Mouse (Mus musculus) megakaryocyte, embryonic 14.5 days (primary cell): Measurements from ENCODE around the gene Olfr186. TPM values are rescaled to one million over a fixed set of nuclear protein-coding genes. Genes with fewer than 3 reads are reported as not detected.

Experiments
- H3K27me3 ChIP-seq: replicated peaks from 2 replicates; pipeline ENCODE3; 2012; ENCODE audit warnings: inconsistent platforms
- H3K36me3 ChIP-seq: replicated peaks from 2 replicates; pipeline ENCODE3; 2012; ENCODE audit warnings: low read length, inconsistent platforms, mixed read lengths
- H3K4me1 ChIP-seq: 2 replicates; pipeline ENCODE4 v1.6.1; 2012; ENCODE audit warnings: inconsistent platforms
- H3K4me3 ChIP-seq: replicated peaks from 2 replicates; pipeline ENCODE3; 2012; ENCODE audit warnings: moderate library complexity, mild to moderate bottlenecking, inconsistent platforms
- H3K9me3 ChIP-seq: 2 replicates; pipeline ENCODE4 v1.6.1; 2012; ENCODE audit warnings: inconsistent platforms
- FLI1 ChIP-seq: IDR thresholded peaks from 2 replicates; pipeline ENCODE4 v1.6.1; 2012; ENCODE audit warnings: low read length, inconsistent platforms, mixed read lengths
- GATA1 ChIP-seq: IDR thresholded peaks from 3 replicates; pipeline ENCODE4 v1.6.1; 2012; ENCODE audit warnings: mixed read lengths, low read length, inconsistent platforms, borderline replicate concordance
- polyA plus RNA-seq: library from polyadenylated mRNA; stranded (reverse); fragments of >175 nt; gene quantifications from 2 replicates; pipeline ENCODE4 v1.2.3, GENCODE M21; 2012; ENCODE audit warnings: low replicate concordance; ENCODE audit not compliant: insufficient read depth

Olfr186 gene
- polyA plus RNA-seq, 1 experiment, result not detected

DNA sequence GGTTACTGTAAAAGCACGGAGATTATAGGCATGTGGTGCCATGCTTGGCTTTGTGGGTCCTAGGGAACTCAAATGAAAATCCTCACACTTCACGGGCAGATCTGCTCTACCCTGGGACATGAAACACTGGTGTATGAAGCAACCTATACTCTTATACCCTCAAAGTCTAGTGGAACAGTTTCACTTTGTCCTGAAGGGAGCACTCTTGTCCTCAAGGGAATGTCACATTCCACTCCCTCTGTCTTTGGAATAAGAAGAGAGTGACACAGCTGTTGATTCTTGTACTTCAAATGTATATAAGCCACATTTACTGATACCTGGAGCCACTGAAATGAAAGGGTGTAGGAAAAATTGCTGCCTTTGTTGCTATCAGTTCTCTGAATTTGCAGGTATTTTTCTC lies 35.0 kb downstream of the Olfr186 start, which contains the start of gene Olfr183:
Gene Olfr183 (plus strand): TSS at position 301 of the 400 bp plus-strand sequence.
- H3K27me3 ChIP-seq, result no peaks in the 10 kb centered on the region
- TF ChIP-seq FLI1 (no peak), GATA1 (no peak)
- no peaks in the 10 kb centered on the region for H3K36me3 ChIP-seq
- no peaks in the 10 kb centered on the region for H3K4me1 ChIP-seq
- no peaks in the 10 kb centered on the region for H3K9me3 ChIP-seq
- H3K4me3 ChIP-seq, result no peak within 1 kb of the TSS

Other genes starting within 250 kb of the Olfr186 start
- gene Olfr173, start 230.0 kb downstream of the Olfr186 start, polyA plus RNA-seq, result not detected in 2 replicates
- not detected in 2 replicates for gene Olfr175-ps1, start 203.5 kb downstream of the Olfr186 start, polyA plus RNA-seq
- gene Olfr177, start 155.5 kb downstream of the Olfr186 start, polyA plus RNA-seq, result not detected in 2 replicates
- not detected in 2 replicates for gene Olfr178, start 138.2 kb downstream of the Olfr186 start, polyA plus RNA-seq
- gene Olfr181, start 101.5 kb downstream of the Olfr186 start, polyA plus RNA-seq, result not detected in 2 replicates
- not detected in 2 replicates for gene Olfr180, start 100.9 kb downstream of the Olfr186 start, polyA plus RNA-seq
- not detected in 2 replicates for gene Olfr183, start 34.9 kb downstream of the Olfr186 start, polyA plus RNA-seq
- gene Olfr187, start 9.5 kb upstream of the Olfr186 start, polyA plus RNA-seq, result not detected in 2 replicates
- not detected in 2 replicates for gene Olfr190, start 47.7 kb upstream of the Olfr186 start, polyA plus RNA-seq
- not detected in 2 replicates for gene Olfr191, start 59.5 kb upstream of the Olfr186 start, polyA plus RNA-seq
- not detected in 2 replicates for gene Olfr193, start 81.6 kb upstream of the Olfr186 start, polyA plus RNA-seq
- gene Olfr194, start 90.8 kb upstream of the Olfr186 start, polyA plus RNA-seq, result not detected in 2 replicates
- gene Olfr195, start 116.8 kb upstream of the Olfr186 start, polyA plus RNA-seq, result not detected in 2 replicates
- gene Olfr196, start 140.2 kb upstream of the Olfr186 start, polyA plus RNA-seq, result not detected in 2 replicates
- not detected in 2 replicates for gene Olfr198, start 173.2 kb upstream of the Olfr186 start, polyA plus RNA-seq
- gene Olfr199, start 189.5 kb upstream of the Olfr186 start, polyA plus RNA-seq, result not detected in 2 replicates
- gene Olfr201, start 242.3 kb upstream of the Olfr186 start, polyA plus RNA-seq, result not detected in 2 replicates